Mouse (Mus musculus): Measurements from ENCODE around the gene Zfp383.
"Not testable (repeated sequence)": the region's sequence is repeated elsewhere in the genome, so short reads cannot be mapped to it uniquely, and the experiment has no call there.

Gene Zfp383

DNA sequence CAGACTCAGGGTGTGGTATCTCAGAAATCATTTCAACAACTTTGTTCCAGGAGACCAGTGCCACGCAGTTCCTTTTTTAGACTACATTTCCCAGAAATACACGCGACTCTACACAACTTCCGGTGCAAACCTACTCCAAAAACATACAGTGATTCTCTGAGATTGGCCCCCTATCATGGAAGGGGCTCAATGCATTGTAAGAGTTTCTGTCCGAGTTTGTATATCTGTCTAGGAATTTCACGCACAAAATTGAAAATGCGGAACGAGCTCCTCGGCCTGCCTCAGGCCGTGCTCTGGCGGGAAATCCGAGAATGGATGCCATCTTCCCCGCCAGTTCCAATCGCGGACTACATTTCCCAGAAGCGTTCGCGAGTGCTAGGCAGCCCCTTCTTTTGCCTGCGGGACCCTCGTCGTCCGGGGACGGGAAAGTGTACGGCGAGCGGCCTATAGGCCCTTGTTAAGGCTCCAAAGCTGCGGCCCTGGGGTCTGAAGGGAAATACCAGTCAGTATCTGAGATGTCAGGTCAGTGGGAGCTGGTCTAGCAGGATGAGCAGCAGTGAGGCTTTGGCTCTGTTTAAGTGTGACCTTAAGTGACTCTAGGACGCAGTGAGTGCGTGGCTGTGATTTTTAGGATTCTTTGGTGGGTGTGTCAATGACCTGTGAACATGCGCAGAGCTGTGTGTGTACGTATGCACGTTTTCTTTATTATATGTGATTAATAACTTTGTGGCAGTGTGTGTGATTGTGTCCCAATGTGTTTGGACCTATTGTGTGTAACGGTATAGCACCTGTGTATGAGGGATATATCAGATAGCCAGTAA lies at the start of gene Zfp383:
Gene Zfp383 (plus strand): TSS at position 94 of the 821 bp plus-strand sequence.
- DNase-seq (ENCODE audit: low read depth, low spot score), result peak; percentile 85

DNA sequence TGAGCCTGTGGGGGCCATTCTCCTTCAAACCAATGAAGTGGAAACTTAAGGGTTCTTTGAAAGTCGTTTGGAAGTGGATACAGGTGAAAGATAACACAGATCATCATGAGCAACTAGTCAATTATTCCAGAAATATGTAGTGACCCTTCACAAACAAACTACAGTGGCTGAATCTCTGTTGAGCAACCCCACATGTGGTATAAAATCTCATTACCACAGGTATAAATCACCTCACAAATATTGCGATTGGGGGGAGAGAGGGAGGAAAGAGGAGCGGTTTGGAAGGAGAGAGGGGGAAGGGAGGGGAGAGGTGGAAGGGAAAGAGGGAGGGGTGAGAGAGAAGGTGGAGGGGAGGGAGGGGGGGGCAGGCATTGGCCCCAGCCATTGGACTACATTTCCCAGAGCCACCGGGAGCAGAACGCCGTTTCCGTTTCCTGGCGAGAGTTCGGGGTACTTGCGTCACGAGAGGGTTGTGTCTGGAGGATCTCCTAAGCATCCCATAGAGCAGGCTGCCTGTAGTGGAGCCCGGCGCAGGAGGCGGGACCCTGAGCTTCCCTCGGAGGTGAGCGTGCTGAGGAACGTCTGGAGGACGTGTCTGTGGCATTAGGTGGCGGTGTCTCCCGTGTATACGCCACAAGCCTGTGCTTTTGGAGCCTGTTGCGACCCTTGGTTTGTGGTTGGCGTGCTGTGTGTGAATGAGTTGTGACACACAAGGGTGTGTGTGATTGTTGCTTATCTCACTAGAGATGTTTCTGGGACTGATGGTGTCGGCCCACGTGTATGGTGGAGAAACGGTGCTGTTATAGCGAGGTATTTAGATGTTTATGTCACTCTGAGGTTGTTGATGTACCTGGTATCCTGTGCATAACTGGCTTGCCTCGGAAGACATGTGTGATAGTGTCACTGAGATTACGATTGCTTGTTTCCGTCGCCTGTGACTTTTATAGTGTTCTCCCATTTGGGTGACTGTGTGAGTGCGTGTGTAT lies 48.2 kb upstream of the Zfp383 start, which contains the start of gene Zfp420:
Gene Zfp420 (plus strand): TSS at position 448 of the 986 bp plus-strand sequence.
- peak; percentile 89 for DNase-seq (ENCODE audit: low read depth, low spot score)

DNA sequence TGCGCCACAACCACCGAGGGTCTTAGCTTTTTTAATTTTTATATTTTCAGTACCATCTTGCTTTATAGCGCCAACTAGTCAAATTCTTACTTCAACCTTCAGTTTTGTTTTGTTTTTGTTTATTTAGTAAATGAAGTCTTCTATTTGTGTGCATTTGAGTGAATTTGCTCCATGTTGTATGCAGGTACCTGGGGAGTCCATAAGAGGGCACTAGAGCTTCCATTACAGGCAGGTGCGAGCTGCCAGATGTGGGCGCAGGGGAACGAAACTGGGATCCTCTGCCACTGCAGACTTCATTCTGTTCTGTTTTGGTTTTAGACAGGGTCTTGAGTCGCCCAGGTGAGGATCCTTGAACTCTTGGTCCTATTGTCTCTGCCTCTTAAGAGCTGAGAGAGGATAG lies 46.4 kb upstream of the Zfp383 start:
- no peak for DNase-seq (ENCODE audit: low read depth, low spot score)

DNA sequence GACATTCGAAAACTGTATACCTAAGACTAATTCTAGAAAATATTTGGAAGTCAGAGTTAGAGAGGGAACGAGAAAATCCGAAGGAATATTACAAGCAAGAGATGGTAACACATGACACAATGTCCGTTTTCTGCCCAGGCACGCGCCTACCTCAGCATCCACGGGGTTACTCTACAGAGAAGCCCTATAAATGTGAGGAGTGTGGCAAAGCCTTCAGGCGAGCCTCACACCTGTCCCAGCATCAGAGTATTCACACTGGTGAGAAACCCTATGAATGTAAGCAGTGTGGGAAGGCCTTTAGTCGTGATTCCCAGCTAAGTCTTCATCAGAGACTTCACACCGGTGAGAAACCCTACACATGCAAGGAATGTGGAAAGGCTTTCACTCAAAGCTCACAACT lies 33.8 kb upstream of the Zfp383 start:
- no peak for DNase-seq (ENCODE audit: low read depth, low spot score)

DNA sequence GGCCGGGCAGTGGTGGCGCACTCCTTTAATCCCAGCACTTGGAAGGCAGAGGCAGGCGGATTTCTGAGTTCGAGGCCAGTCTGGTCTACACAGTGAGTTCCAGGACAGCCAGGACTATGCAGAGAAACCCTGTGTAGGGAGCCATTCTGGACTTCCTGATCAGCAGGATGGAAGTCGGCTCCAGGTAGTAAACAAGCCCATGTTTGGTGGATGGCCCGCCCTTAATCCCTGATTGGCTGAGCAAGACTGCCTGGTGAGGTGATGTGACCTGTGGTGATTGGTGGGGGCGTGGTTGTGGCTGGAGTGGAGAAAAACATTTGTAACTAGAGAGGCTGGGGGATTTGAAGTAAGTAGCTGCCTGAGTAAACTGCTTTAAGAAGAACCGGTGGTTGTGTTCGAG lies 30.5 kb upstream of the Zfp383 start:
- DNase-seq (ENCODE audit: low read depth, low spot score), result not testable (repeated sequence)

DNA sequence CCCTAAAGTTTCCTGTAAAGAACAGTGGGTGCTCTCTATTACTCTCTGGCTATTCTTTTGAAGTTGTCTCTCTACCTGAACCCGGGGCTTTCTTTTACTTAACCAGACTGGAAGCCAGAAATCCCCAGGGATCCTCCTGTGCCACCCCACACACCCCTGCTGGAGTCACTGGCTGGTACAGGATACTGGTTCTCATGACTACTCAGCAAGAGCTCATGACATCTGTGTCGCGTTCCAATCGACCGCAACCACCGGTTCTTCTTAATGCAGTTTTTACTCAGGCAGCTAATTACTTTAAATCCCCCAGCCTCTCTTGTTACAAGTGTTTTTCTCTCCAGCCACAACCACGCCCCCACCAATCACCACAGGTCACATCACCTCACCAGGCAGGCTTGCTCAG lies 28.0 kb upstream of the Zfp383 start:
- no peak for DNase-seq (ENCODE audit: low read depth, low spot score)

DNA sequence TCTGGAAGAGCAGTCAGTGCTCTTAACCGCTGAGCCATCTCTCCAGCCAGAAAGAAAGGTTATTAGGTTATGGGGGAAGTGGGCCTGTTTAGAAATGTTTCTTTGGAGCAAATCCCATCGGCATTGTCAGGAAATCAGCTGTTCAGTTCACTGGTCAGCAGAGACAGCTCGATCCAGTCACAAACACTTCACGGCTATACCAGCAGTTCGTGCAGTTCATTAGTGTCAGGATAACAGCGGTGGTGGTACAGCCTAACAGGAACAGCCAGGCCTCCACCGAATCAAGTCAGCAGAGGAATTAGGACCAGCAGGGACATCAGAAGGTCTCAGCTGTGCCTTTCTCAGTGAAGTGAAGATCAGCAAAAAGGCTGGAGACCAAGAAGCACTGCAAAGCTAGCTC lies 27.1 kb upstream of the Zfp383 start:
- DNase-seq (ENCODE audit: low read depth, low spot score), result no peak

DNA sequence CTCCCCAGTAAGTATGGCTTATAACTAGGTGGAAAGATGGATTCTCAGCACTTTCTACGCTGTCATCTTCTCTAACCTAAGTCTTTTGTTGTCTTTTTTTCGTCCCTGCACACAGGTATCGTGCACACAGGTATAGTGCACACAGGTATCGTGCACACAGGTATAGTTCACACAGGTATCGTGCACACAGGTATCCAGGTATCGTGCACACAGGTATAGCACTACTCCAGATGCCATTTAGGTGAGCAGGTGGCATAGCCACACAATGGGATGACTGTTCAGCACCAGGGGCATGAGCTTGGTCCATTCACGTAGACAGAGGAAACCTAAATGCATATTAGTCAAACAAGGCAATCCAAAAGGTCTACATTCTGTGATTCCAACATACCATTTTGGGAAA lies 17.5 kb upstream of the Zfp383 start:
- DNase-seq (ENCODE audit: low read depth, low spot score), result no peak

DNA sequence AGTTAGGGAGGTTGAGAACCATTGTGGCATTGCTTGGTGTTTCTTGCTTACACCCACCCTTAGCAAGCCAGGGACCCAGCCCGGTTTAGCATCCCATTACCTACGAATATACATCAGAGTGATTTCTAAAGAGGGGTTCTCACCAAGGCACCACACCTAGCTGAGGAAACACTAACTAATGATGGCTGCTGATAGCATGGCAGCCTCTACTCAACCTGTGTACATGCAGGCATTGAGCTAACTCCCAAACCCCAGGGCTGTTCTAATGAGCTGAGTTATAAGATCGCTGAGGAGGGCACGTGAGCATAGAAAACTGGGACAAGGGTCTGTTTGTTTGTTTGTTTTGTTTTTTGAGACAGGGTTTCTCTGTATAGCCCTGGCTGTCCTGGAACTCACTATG lies 15.3 kb upstream of the Zfp383 start:
- DNase-seq (ENCODE audit: low read depth, low spot score), result no peak

DNA sequence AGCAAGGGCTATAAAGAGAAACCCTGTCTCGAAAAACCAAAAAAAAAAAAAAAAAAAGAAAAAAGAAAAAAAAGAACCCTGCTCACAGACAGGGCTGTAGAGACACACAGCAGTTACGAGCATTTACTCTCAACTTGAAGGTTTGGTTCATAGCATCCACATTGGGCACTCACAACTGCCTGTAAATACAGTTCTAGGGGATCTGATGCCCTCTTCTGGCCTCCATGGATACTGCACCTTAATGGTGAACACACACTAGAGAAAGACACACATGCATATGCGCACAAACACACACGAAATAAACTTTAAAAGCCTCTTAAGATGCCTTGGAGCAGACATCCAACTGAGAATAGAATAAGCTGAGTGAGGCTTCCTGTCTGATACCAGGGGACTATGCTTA lies 9.7 kb upstream of the Zfp383 start:
- DNase-seq (ENCODE audit: low read depth, low spot score), result no peak

DNA sequence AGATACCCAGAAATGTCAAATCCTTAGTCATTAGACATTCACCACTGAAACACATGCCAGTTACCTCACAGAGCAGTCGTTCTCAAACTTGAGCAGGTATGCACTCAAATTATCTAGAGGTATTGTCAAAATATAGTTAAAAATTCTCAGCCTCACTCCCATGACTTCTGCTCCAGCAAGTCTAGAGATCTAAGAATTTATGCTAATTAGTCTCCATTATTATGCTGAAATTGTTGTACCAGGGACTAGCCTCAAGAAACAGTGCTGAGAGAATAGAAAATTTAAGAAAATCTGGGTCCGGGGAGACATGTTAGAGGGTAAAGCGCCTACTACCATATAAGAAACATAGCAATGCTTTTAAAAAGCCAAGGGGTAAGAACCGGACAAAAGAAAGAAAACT lies 3.9 kb upstream of the Zfp383 start:
- DNase-seq (ENCODE audit: low read depth, low spot score), result no peak

DNA sequence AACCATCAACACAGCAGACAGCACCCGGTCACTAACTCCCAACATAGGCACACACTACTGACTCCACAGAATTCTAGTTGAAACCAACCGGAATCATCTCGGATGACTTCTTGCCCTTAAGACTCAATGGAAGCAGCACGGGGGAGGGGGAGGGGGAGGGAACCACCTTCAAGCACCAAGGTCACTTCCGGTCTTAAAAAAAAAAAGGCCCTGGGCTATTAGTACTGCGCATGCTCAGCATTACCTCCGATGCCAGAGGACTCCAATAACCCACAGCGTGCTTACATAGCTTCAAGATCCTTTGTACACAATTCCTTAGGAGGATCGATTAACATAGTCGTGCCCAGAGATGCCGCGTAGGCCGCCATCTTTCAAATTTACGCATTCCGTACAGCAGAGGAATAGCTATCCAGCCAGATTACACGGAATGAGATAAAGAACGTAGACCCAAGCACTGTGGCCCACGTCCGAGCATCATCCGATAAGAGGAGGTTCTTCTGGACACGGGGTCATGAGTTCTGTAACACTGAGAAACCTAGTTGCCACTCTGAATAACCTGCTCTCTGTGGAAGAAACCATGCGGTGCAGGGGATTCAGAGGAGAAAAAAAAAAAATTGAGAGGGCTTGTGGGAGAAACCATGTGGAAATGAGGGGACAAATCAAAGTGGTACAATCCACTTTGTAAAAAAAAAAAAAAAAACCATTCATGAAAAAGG lies 1.9 kb upstream of the Zfp383 start, which contains the start of gene Zfp27:
Gene Zfp27 (minus strand): TSS at position 607 of the 716 bp plus-strand sequence.
- DNase-seq (ENCODE audit: low read depth, low spot score), result peak; percentile 94

DNA sequence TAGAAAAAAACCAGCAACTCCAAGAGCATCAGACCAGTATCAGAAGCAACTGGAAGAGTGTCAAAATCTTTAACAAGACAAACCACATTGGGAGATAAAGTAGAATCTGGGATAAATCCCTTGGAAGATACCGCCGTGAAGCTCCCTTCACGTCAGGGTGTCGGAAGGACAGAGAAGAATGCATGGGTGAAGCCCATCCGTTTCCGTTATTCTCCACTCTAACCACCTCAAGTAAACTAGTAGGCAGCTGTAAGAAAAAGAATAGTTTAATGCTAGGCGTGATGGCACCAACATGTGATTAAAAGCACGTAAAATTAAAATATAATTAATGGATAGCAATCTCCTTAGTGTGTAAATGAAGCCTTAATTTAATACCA lies 1.4 kb upstream of the Zfp383 start:
- no peak for DNase-seq (ENCODE audit: low read depth, low spot score)

DNA sequence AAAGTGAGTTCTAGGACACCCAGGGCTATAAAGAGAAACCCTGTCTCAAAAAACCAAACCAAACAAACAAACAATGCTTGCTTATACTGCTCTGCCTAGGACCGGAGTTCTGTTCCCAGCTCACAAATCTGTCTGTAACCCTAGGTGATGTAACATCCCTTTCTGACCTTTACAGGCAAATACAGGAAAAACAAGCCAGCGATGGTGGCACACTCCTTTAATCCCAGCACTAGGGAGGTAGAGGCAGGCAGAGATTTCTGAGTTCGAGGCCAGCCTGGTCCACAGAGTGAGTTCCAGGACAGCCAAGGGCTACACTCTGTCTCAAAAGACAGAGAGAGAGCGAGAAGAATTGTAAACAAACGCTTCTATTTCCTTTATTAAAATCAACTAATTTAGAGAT lies 817 bp upstream of the Zfp383 start:
- DNase-seq (ENCODE audit: low read depth, low spot score), result no peak

DNA sequence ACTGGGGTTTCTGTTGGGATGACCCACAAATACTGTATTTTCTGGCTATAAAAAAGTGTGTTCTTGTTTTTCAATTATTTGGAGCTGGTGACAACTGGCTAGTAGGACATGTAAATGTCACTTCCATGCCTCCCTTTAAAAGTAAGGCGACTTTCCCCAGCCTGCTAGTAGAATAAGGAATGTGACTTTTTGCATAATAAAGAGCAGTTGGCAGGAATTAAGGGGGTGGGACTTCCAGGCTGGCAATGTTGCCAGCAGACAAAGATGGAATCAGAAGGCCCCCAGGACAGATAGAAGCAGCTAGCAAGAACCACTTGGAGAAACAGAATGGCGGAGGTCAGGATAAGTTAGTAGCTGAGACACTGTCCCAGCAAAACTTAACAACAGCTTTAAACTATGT lies 2.2 kb downstream of the Zfp383 start:
- no peak for DNase-seq (ENCODE audit: low read depth, low spot score)

DNA sequence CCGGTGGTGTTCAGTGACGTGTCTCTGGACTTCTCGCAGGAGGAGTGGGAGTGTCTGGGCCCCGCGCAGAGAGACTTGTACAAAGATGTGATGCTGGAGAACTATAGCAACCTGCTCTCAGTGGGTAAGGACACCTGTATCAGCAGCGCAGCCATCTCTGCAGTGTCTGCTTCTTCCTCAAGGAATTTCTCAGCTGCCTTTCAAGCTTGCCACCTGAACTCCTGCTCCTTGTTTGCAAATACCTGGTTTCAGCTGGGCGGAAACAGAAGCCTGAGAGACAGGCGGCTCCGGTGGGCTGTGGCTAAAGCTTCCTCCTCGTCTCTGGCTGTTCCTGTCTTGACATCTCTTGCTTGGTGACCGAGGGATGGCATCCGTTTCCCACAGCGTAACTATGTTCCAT lies 4.1 kb downstream of the Zfp383 start:
- no peak for DNase-seq (ENCODE audit: low read depth, low spot score)

DNA sequence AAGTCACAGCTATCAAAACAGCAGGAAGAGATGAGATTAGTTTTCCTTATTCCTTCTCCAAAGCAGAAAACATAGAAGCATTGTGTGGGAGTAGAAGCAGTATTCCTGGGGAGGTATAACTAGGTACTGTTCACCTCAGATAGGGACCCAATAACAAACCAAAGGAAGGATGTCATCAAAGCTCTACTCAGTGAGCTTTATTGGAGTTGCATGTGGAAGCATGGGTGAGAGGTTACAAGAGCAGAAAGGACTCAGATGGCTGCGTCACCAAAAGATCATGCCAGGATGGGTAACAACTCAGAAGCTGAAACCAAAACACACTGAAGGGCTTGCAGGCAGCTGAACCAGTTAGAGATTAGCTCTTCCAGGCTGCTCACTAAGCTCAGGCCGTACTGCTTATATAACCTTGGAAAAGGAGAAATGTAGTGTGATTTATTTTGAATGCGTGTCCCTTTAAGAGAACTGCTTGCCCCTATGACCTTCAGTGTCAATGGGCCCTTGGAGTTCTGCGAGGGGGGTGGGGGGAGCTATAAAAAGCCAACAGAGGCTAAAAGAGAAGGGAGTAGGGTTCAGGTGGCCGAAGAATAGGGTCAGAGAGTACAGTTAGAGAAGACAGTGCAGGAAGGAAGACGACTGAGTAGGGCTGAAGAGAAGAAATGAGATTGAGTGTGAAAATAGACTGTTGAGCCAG lies 9.5 kb downstream of the Zfp383 start:
- no peak for DNase-seq (ENCODE audit: low read depth, low spot score)

DNA sequence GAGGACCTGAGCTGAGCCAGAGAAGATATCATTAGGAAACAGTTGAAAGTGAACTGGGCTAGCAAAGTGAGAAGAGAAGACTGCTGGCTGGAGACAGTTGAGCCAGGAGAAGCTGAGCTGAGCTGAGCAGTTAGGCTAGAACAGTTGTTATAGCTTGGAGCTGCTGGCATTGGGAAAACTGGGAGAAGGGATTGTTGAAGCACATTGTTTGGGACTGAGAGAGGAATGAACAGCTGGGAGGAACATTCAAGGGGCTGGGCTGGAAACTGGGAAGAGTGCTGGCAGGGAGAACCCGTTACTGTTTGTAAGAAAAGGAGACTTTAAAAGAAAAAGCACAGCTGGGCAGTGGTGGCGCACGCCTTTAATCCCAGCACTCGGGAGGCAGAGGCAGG lies 10.0 kb downstream of the Zfp383 start:
- DNase-seq (ENCODE audit: low read depth, low spot score), result no peak

DNA sequence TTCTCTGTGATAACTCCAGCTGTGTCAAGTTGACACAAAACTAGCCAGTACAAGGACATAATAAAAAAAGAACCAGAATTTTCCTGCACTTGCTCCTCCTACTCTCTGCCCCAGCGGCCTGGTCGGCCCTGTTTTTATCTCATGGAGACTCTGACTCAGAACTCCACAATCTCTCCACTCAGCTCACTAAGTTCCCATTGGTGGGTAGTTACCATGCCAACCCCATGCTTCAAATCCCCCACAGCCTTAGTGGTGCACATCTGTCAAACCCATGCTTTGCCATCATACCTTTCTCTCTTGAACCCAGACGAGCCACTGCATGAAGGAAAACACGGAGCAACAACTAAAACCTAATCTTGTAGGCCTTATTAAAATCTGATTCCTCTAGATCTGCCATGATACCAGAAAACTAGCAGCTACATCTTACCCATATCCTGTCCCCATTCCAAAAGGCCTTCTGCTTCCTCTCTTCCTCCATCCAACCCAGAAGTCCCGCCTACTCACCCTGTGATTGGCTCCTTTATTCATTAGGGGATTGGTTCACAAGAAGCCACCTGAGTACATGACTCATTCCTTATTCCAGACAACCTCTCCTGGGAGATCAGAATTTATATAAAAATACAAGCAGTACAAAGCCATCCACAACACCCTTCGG lies 13.5 kb downstream of the Zfp383 start:
- DNase-seq (ENCODE audit: low read depth, low spot score), result no peak

DNA sequence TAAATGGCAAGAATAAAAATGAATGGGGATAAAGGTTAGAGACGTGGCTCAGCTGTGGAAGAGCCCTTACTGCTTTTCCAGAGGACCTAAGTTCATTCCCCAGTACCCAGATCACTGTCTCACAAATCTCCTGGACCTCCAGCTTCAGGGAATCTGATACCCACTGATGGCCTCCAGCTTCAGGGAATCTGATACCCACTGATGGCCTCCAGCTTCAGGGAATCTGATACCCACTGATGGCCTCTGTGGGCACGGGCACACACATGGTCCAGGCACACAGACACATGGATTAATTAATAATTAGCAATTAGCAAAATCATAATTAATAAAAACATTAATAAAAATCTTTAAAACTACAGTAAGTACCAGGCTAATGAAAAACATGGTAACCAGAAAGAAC lies 14.8 kb downstream of the Zfp383 start:
- DNase-seq (ENCODE audit: low read depth, low spot score), result no peak

DNA sequence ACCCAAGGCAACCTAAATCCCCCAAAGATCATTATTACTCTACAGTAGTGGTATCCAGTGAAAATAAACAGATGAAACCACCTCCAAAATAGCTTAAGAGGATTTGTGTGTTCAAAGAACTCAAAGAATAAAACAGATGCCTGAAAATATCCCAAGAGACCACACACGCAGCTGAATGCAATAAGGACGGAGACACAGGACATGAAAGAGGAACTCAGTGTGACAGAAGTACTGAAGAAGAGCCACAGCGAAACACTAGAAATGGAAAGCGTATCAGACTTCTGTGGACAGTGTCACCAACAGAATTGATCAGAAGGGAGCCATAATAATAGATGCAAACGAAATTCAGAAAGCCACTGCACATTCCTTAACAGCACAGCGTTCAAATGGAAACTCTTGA lies 30.8 kb downstream of the Zfp383 start:
- no peak for DNase-seq (ENCODE audit: low read depth, low spot score)

Data from CD4-positive helper T cell, adult 2 months (primary cell).